Mouse (Mus musculus) embryonic facial prominence, embryonic 15.5 days (tissue): ENCODE measurements at regions not wholly inside any gene's neighbourhood (a gene's known extent, or its start where the extent isn't known, plus 50 kb on each side); places are given as distances from the start of the nearest gene placed in this dataset.

ENCODE experiments used
- ATAC-seq: fragments of 200-750 bp; cut with Nextera tagmentation; 2 replicates; pipeline ENCODE4 v1.8.0; 2017; ENCODE audit warnings: low read depth, moderate TSS enrichment; ENCODE audit not compliant: insufficient number of reproducible peaks, low FRiP score, low TSS enrichment
- H3K27ac ChIP-seq: fragments of 300-500 bp; sonication (generic); replicated peaks from 2 replicates; pipeline ENCODE4 v1.5.1; 2015; ENCODE audit warnings: mild to moderate bottlenecking, inconsistent platforms
- H3K27me3 ChIP-seq: fragments of 300-500 bp; sonication (generic); 2 replicates; pipeline ENCODE4 v1.6.1; 2015; ENCODE audit warnings: inconsistent platforms
- H3K36me3 ChIP-seq: fragments of 300-500 bp; sonication (generic); 2 replicates; pipeline ENCODE4 v1.6.1; 2015; ENCODE audit warnings: mild to moderate bottlenecking, inconsistent platforms
- H3K4me1 ChIP-seq: fragments of 300-500 bp; sonication (generic); 2 replicates; pipeline ENCODE4 v1.6.1; 2015; ENCODE audit warnings: inconsistent platforms
- H3K4me2 ChIP-seq: fragments of 300-500 bp; sonication (generic); replicated peaks from 2 replicates; pipeline ENCODE4 v1.6.1; 2015; ENCODE audit warnings: mild to moderate bottlenecking, inconsistent platforms
- H3K4me3 ChIP-seq: fragments of 300-500 bp; sonication (generic); replicated peaks from 2 replicates; pipeline ENCODE4 v1.5.1; 2015; ENCODE audit warnings: mild to moderate bottlenecking, inconsistent platforms
- H3K9ac ChIP-seq: fragments of 300-500 bp; sonication (generic); 2 replicates; pipeline ENCODE4 v1.6.1; 2015; ENCODE audit warnings: inconsistent platforms
- H3K9me3 ChIP-seq: fragments of 300-500 bp; sonication (generic); replicated peaks from 2 replicates; pipeline ENCODE4 v1.6.1; 2016; ENCODE audit warnings: inconsistent platforms
- WGBS: fragments of 180-500 bp; shearing (Covaris S2); methylation state at CpG from one replicate; pipeline ENCODE4 v1.1.7; 2015; 5-methylcytosine and 5-hydroxymethylcytosine counted together

GRCm38 (mm10) chr16:78490245-78490644 lies 86.3 kb downstream of the D16Ertd472e start:
- H3K27me3 ChIP-seq, result no peaks in the 10 kb centered on the region
- no peak for ATAC-seq
- H3K4me3 ChIP-seq, result peak overlapping the region; percentile 26
- H3K27ac ChIP-seq, result peak overlapping the region; percentile 48; the same call in 1 of the 2 replicates
- H3K9ac ChIP-seq, result no peak overlapping the region
- 21% methylated on average over 12 of the region's 12 CpGs for WGBS
- no peaks in the 10 kb centered on the region for H3K4me1 ChIP-seq
- no peaks in the 10 kb centered on the region for H3K36me3 ChIP-seq
- no peaks in the 10 kb centered on the region for H3K9me3 ChIP-seq
- peak overlapping the region; percentile 43 for H3K4me2 ChIP-seq

- Histone ChIP-seq H3K9me3 (no peaks in the 10 kb centered on the region), H3K27ac (no peak overlapping the region), H3K36me3 (no peaks in the 10 kb centered on the region), H3K9ac (no peak overlapping the region), H3K4me2 (no peak overlapping the region), H3K27me3 (no peaks in the 10 kb centered on the region), H3K4me1 (no peaks in the 10 kb centered on the region), H3K4me3 (no peak overlapping the region)
- no peak for ATAC-seq
- WGBS, result 48% methylated on average over 4 of the region's 4 CpGs
These were observed 86.9 kb downstream of the D16Ertd472e start for GRCm38 (mm10) chr16:78489604-78490003.

GRCm38 (mm10) chr16:78486531-78486930 lies 90.0 kb downstream of the D16Ertd472e start:
- ATAC-seq, result no peak
- no peak overlapping the region for H3K27ac ChIP-seq
- WGBS, result 84% methylated on average over 6 of the region's 6 CpGs
- no peak overlapping the region for H3K4me2 ChIP-seq
- no peaks in the 10 kb centered on the region for H3K9me3 ChIP-seq
- H3K36me3 ChIP-seq, result no peaks in the 10 kb centered on the region
- no peak overlapping the region for H3K9ac ChIP-seq
- no peaks in the 10 kb centered on the region for H3K27me3 ChIP-seq
- H3K4me3 ChIP-seq, result no peak overlapping the region
- H3K4me1 ChIP-seq, result no peaks in the 10 kb centered on the region

- 75% methylated on average over 4 of the region's 4 CpGs for WGBS
- no peak for ATAC-seq
- H3K9me3 ChIP-seq, result no peaks in the 10 kb centered on the region
- H3K9ac ChIP-seq, result no peak overlapping the region
- H3K4me2 ChIP-seq, result no peak overlapping the region
- no peak overlapping the region for H3K27ac ChIP-seq
- no peak overlapping the region for H3K4me3 ChIP-seq
- no peaks in the 10 kb centered on the region for H3K4me1 ChIP-seq
- H3K27me3 ChIP-seq, result no peaks in the 10 kb centered on the region
- H3K36me3 ChIP-seq, result no peaks in the 10 kb centered on the region
These were observed 92.2 kb downstream of the D16Ertd472e start for GRCm38 (mm10) chr16:78484319-78484718.

DNA sequence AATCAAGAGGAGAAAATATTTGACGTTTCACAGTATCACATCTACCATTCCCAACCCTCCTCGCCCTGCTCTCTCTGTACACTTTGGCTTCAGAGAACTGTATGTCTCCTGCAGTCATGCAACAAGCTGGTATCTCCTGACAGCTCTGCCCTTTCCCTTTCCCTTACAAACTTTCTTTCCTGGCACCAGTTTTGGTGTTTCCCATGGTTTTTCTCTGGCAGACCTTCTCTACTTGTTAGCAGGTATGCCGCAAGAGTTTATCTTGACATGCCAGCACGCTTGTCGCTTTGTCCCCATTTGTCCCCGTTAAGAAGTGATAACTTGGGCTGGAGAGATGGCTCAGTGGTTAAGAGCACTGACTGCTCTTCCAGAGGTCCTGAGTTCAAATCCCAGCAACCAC lies 94.9 kb downstream of the D16Ertd472e start:
- Histone ChIP-seq H3K4me3 (no peak overlapping the region), H3K9ac (no peak overlapping the region), H3K4me1 (no peaks in the 10 kb centered on the region), H3K36me3 (no peaks in the 10 kb centered on the region), H3K4me2 (no peak overlapping the region), H3K27ac (no peak overlapping the region), H3K9me3 (no peaks in the 10 kb centered on the region), H3K27me3 (no peaks in the 10 kb centered on the region)
- 86% methylated on average over 6 of the region's 6 CpGs for WGBS
- no peak for ATAC-seq

DNA sequence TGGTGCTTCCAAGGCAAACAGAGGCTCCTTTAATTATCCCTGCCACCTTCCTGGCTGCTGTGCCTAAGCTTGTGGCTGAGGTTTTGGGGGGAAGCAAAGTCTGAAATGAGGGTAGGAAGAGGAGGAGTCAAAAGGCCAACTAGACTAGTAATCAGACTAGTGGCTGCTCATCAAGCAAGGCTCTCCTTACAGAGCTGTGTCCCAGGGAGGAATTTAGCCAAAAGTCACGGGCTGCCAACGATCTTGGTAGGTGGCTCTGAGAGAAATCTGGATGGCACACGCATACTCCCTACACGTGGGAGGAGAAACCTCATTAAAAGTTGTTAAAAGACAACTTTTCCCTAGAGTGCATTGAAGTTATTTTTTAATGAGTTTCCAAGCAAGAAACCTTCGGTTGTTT lies 95.4 kb downstream of the D16Ertd472e start:
- ATAC-seq, result no peak
- H3K4me3 ChIP-seq, result no peak overlapping the region
- no peaks in the 10 kb centered on the region for H3K4me1 ChIP-seq
- no peaks in the 10 kb centered on the region for H3K36me3 ChIP-seq
- H3K27ac ChIP-seq, result no peak overlapping the region
- H3K4me2 ChIP-seq, result no peak overlapping the region
- no peaks in the 10 kb centered on the region for H3K27me3 ChIP-seq
- no peaks in the 10 kb centered on the region for H3K9me3 ChIP-seq
- no peak overlapping the region for H3K9ac ChIP-seq
- WGBS, result 44% methylated on average over 5 of the region's 5 CpGs

GRCm38 (mm10) chr16:78480261-78480660 lies 96.2 kb downstream of the D16Ertd472e start:
- ATAC-seq, result no peak
- Histone ChIP-seq H3K9me3 (no peaks in the 10 kb centered on the region), H3K36me3 (no peaks in the 10 kb centered on the region), H3K4me2 (no peak overlapping the region), H3K27me3 (no peaks in the 10 kb centered on the region), H3K4me3 (no peak overlapping the region), H3K4me1 (no peaks in the 10 kb centered on the region), H3K9ac (no peak overlapping the region), H3K27ac (no peak overlapping the region)
- WGBS, result 91% methylated on average over 10 of the region's 10 CpGs

DNA sequence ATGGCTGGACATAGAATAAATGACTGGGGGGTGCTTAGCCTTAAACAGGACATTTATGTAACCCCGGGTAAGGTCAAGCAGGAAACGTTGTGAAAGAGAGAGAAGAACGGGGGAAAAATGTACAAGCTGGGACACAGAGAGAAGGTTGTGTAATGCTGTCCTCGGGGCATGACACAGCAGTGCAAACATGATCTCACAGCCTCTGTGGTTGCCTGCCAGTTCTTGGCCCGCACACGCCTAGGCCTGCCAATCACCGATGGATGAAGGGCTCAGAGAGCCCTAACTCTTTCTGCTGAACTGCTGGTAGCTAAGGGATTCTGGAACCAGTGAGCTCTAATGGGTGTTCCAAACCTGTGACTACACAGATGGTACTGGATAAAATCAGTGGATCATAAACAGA lies 96.5 kb upstream of the Btg3 start:
- Histone ChIP-seq H3K9ac (no peak overlapping the region), H3K36me3 (no peaks in the 10 kb centered on the region), H3K9me3 (no peaks in the 10 kb centered on the region), H3K4me3 (no peak overlapping the region), H3K27ac (no peak overlapping the region), H3K4me2 (no peak overlapping the region), H3K4me1 (no peaks in the 10 kb centered on the region), H3K27me3 (no peaks in the 10 kb centered on the region)
- WGBS, result 49% methylated on average over 7 of the region's 7 CpGs
- ATAC-seq, result peak; percentile 54; the same call in 1 of the 2 replicates

DNA sequence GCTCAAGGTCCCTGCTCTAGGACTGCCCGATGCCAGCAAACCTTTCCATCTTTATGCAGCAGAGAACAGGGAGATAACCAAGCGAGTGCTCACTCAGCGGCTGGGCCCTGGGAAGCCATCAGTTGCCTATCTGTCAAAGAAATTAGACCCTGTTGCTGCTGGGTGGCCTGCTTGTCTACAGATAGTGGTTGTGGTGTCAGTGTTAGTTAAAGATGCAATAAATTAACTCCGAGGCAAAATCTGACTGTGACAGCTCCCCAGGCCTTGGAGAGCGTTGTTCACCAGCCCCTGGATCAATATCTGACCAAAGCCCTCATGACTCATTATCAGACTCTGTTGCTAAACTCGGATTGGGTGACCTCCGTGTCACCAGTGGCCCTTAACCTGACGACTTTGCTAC lies 83.0 kb upstream of the Btg3 start:
- H3K9me3 ChIP-seq, result no peaks in the 10 kb centered on the region
- H3K4me1 ChIP-seq, result no peaks in the 10 kb centered on the region
- no peaks in the 10 kb centered on the region for H3K27me3 ChIP-seq
- ATAC-seq, result no peak
- no peaks in the 10 kb centered on the region for H3K36me3 ChIP-seq
- no peak overlapping the region for H3K9ac ChIP-seq
- WGBS, result 81% methylated on average over 8 of the region's 8 CpGs
- no peak overlapping the region for H3K4me3 ChIP-seq
- no peak overlapping the region for H3K27ac ChIP-seq
- H3K4me2 ChIP-seq, result no peak overlapping the region

- H3K4me3 ChIP-seq, result no peak overlapping the region
- WGBS, result 60% methylated on average over 8 of the region's 8 CpGs
- H3K27me3 ChIP-seq, result no peaks in the 10 kb centered on the region
- no peaks in the 10 kb centered on the region for H3K9me3 ChIP-seq
- no peaks in the 10 kb centered on the region for H3K4me1 ChIP-seq
- no peak overlapping the region for H3K27ac ChIP-seq
- ATAC-seq, result no peak
- H3K4me2 ChIP-seq, result no peak overlapping the region
- H3K36me3 ChIP-seq, result no peaks in the 10 kb centered on the region
- no peak overlapping the region for H3K9ac ChIP-seq
These were observed 80.7 kb upstream of the Btg3 start for GRCm38 (mm10) chr16:78457731-78458151.

GRCm38 (mm10) chr16:78456345-78456744 lies 79.4 kb upstream of the Btg3 start:
- H3K4me3 ChIP-seq, result no peak overlapping the region
- no peak for ATAC-seq
- H3K27ac ChIP-seq, result no peak overlapping the region
- 71% methylated on average over 10 of the region's 10 CpGs for WGBS
- H3K9ac ChIP-seq, result no peak overlapping the region
- H3K9me3 ChIP-seq, result no peaks in the 10 kb centered on the region
- no peak overlapping the region for H3K4me2 ChIP-seq
- H3K36me3 ChIP-seq, result no peaks in the 10 kb centered on the region
- no peaks in the 10 kb centered on the region for H3K27me3 ChIP-seq
- no peaks in the 10 kb centered on the region for H3K4me1 ChIP-seq

- WGBS, result 90% methylated on average over 9 of the region's 9 CpGs
- H3K9me3 ChIP-seq, result no peaks in the 10 kb centered on the region
These were observed 77.5 kb upstream of the Btg3 start for GRCm38 (mm10) chr16:78454509-78454908.

More at GRCm38 (mm10) chr16:78454509-78454908, 77.5 kb upstream of the Btg3 start:
- ATAC-seq, result no peak
- Histone ChIP-seq H3K27ac (no peak overlapping the region), H3K4me1 (no peaks in the 10 kb centered on the region), H3K4me2 (no peak overlapping the region), H3K9ac (no peak overlapping the region), H3K27me3 (no peaks in the 10 kb centered on the region), H3K36me3 (no peaks in the 10 kb centered on the region), H3K4me3 (no peak overlapping the region)
